8 mouse cellular contexts compared by ENCODE assay signal in the genomic region with DNA sequence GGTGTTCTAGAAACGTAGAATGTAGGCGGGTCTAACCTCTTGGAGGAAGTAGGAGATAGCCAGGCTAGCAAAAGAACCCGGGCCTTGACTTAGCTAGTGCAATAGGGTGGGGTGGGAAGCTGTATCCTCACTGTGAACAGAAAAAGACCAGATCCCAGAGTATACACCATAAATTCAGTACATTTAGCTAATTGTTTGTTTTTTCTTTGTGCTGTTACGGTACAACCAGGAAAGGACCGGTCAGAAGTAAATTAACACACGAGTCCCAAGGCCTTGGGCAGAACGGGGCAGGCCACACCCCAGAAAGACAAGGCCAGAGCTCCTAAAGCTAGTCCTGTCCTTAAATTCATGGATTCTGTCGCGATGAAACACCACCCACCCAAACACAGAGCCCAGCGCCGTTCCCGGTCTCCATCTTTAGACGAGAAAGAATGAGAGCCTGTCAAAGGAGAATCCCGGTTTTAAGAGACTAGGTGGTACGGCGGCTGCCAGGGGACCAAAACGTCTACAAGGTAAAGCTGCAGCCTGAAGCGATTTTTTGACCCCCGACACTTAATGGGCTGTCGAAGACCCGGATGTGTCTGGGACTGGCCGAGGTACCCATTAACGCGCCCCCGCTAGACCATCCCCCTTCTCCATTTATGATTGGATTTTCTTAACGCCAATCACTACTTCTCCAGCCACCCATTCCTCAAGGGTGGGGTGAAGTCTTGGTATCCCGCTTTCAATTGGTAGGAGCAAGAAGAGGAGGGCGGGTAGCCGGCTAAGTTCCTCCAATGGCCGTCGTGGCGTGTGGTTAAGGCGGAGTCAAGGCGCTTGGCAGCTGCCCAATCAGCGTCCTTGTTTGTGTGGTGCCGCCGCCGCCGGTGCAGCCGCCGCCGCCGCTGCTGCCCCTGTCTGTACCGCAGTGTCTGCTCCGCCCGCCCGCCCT. TPM values are rescaled to one million over a fixed set of nuclear protein-coding genes. Genes with fewer than 3 reads are reported as not detected.
DNase-seq lines count a peak whose midpoint lies in the region; ATAC-seq lines count a peak whose summit lies in the region.

A gene (plus strand): TSS at position 834 of the 931 bp plus-strand sequence.

- H3K4me2 ChIP-seq in hindbrain, embryonic 11.5 days (replicated peaks; ENCODE audit: low read depth, low read length): peak within 1 kb of the TSS; percentile 92

- peak; percentile 100 for ATAC-seq in hindbrain, embryonic 11.5 days (ENCODE audit: low FRiP score)

- peak within 1 kb of the TSS; percentile 80 for H3K4me3 ChIP-seq in hindbrain, embryonic 11.5 days (ENCODE audit: low read depth, low read length)

- WGBS in hindbrain, embryonic 11.5 days: under 1% methylated on average over 42 of the region's 47 CpGs

- no peaks in the 10 kb centered on the region for H3K36me3 ChIP-seq in hindbrain, embryonic 11.5 days (ENCODE audit: control insufficient read depth, insufficient read depth, low read length)

- peak within 1 kb of the TSS; percentile 97 for H3K27ac ChIP-seq in hindbrain, embryonic 11.5 days (ENCODE audit: low read depth, low read length)

- peak within 1 kb of the TSS; percentile 91 for H3K9ac ChIP-seq in hindbrain, embryonic 11.5 days (ENCODE audit: low read depth, low read length)

- H3K9me3 ChIP-seq in hindbrain, embryonic 11.5 days (ENCODE audit: control insufficient read depth, low read length): no peaks in the 10 kb centered on the region

- DNase-seq in Muller cell, postnatal 12 days (ENCODE audit: inconsistent ontology term): peak; percentile 99
- DNase-seq in cerebellum, adult 9-11 months: peak; percentile 100
- DNase-seq in frontal cortex, adult 2 months (ENCODE audit: extremely low spot score in 1 of 2, low spot score in 1 of 2): peak; percentile 100
- peak; percentile 100 for DNase-seq in hindbrain, embryonic 11.5 days (ENCODE audit: low spot score)
- DNase-seq in layer of hippocampus, postnatal 10 days (ENCODE audit: low spot score in 2 of 2): peak; percentile 98 to 99
- DNase-seq in lung, postnatal 10 days: peak; percentile 99
- peak; percentile 97 for DNase-seq in ovary, postnatal 36 days (ENCODE audit: low spot score)
- DNase-seq in thymus, postnatal 25 days: peak; percentile 96

- H3K27me3 ChIP-seq in hindbrain, embryonic 11.5 days (ENCODE audit: control insufficient read depth, insufficient read depth, low read length): no peaks in the 10 kb centered on the region

- H3K4me1 ChIP-seq in hindbrain, embryonic 11.5 days (replicated peaks; ENCODE audit: control insufficient read depth, insufficient read depth, low read length): no peaks in the 10 kb centered on the region

RNA-seq across cellular contexts. Expression of the gene that starts here (rescaled TPM):
- polyA plus RNA-seq in frontal cortex, adult 2 months (2012; rRNA removed): 33.4 and 38.4 TPM in 2 replicates
- 13.6 and 26.0 TPM in 2 replicates for polyA plus RNA-seq in hindbrain, embryonic 11.5 days (2014; fragmentation: Nextera tagmentation; extraction: Ambion mirVana)
- total RNA-seq in layer of hippocampus, postnatal 10 days (2021): 10 to 100 TPM; 79.6 to 94.1 TPM

Comparison
In these comparisons a context has a peak if more than half of its experiments do, and no peak if none do; other contexts are left out.
1. Peak in every context shown above with its lines: DNase-seq, ATAC-seq, H3K4me3 ChIP-seq and H3K27ac ChIP-seq.